Mouse (Mus musculus) ovary, adult 2 months (tissue): ENCODE data around the gene Tek. TPM values are rescaled to one million over a fixed set of nuclear protein-coding genes. Genes with fewer than 3 reads are reported as not detected.

Experiments
- polyA plus RNA-seq: library from polyadenylated mRNA; depleted of rRNA; stranded (reverse); fragments of >200 nt; gene quantifications from 2 replicates; pipeline ENCODE4 v1.2.3, GENCODE M21; 2012; rRNA removed

The Tek gene
- polyA plus RNA-seq: 6.2 and 10.0 TPM in 2 replicates

DNA sequence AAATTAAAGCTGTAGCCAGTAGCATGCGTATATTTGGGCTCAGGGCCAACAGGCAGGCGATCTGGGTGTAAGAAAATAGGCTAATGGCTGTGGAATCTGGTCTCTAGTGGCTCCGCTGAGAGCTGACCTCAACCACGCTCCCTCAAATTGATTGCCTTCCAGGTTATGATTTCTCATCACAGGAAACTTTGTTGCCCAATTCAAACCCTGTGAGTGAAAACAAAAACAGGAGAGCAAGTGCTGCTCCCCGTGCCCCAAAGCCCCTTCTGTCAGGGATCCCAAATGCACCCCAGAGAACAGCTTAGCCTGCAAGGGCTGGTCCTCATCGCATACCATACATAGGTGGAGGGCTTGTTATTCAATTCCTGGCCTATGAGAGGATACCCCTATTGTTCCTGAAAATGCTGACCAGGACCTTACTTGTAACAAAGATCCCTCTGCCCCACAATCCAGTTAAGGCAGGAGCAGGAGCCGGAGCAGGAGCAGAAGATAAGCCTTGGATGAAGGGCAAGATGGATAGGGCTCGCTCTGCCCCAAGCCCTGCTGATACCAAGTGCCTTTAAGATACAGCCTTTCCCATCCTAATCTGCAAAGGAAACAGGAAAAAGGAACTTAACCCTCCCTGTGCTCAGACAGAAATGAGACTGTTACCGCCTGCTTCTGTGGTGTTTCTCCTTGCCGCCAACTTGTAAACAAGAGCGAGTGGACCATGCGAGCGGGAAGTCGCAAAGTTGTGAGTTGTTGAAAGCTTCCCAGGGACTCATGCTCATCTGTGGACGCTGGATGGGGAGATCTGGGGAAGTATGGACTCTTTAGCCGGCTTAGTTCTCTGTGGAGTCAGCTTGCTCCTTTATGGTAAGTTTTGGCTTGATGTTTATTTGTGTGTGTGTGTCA is at the start of gene Tek:
Gene Tek (plus strand): TSS at position 452 of the 894 bp plus-strand sequence.

Other genes with a start within 250 kb of the Tek start
- not detected in 2 replicates for gene Gm10306, start 182.7 kb upstream of the Tek start, polyA plus RNA-seq
- 9.2 and 9.6 TPM in 2 replicates for gene Caap1, start 182.5 kb upstream of the Tek start, polyA plus RNA-seq
- gene Plaa, start 136.0 kb upstream of the Tek start, polyA plus RNA-seq: 127 and 137 TPM in 2 replicates
- 1.3 and 1.8 TPM in 2 replicates for gene Ift74, start 124.8 kb upstream of the Tek start, polyA plus RNA-seq
- gene Lrrc19, start 89.1 kb upstream of the Tek start, polyA plus RNA-seq: not detected in 2 replicates
- gene Eqtn, start 189.6 kb downstream of the Tek start, polyA plus RNA-seq: not detected in 2 replicates
- gene Mysm1, start 239.8 kb downstream of the Tek start, polyA plus RNA-seq: 3.2 and 5.1 TPM in 2 replicates